Mouse (Mus musculus): ENCODE measurements around the gene C330021F23Rik. TPM values are rescaled to one million over a fixed set of nuclear protein-coding genes. Genes with fewer than 3 reads are reported as not detected.
"Not testable (repeated sequence)": the region's sequence is repeated elsewhere in the genome, so short reads cannot be mapped to it uniquely, and the experiment has no call there.

Gene C330021F23Rik
- total RNA-seq (2021) = 1 to 10 TPM; 1.1 to 2.2 TPM

DNA sequence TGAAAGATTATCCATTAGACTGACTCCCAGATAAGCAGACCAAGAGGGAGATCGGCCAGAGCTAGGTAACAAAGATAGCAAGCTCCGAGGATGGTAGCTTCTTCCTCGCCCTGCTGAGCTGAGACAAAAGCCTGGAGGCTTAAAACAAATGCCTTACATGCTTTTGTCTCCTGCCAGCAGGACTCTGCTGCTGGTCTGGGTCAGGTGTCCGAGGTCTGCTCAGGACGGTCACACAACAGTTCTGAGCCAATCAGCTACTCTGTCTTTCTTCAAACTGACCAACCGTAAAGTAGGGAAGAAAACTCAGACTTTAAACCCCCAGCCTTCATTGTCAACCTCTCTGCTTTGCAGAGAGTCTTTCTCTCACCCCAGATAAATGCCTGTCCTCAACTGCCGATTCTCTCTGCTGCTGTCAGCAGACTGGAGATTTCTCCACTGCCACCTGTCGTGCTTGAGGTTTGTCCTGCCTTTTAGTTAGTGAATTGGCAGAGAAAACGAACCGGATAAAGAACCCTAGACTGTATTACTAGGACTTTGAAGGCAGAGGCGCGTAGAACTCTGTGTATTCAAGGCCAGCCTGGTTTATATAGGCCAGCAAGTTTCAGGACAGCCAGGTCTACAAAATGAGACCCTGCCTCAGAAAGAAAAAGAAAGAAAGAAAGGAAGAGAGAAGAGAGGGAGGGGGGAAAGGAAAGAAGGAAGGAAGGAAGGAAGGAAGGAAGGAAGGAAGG is at the start of gene C330021F23Rik:
Gene C330021F23Rik (plus strand): TSS at position 350 of the 731 bp plus-strand sequence.
- DNase-seq = peak; percentile 9

- DNase-seq = no peak
These were observed 45.6 kb upstream of the C330021F23Rik start for GRCm38 (mm10) chr8:3522007-3522697.

DNA sequence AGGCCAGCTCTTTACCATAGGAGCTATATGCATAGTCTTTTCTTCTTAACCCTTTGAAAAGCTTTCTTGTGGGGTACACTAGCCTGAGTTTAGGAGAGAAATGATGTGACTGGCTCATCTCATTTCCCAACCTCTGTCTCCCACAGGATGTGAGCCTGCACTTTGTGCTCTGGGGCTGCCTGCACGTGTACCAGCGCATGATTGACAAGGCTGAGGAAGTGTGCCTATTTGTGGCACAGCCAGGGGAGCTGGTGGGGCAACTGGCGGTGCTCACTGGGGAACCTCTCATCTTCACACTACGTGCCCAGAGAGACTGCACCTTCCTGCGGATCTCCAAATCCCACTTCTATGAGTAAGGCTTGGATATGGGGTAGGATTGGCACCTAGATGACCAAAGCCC is 37.0 kb upstream of the C330021F23Rik start:
- DNase-seq = no peak

DNA sequence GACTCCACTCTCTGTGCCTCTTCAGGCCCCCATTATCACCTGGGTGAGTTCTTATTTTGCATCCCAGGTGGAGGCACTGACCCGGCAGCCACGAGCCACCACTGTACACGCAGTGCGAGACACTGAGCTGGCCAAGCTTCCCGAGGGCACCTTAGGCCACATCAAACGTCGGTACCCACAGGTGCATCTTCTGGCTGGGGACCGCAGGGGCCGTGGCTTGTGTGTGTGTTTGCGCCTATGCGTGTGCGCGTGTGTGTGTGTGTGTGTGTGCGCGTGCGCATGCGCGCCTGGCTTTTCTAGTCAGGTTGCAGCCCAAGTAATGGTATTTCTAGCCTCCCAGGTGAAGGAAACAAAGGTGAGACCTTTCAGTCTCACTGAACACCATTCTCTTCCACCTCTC is 35.9 kb upstream of the C330021F23Rik start:
- no peak for DNase-seq

DNA sequence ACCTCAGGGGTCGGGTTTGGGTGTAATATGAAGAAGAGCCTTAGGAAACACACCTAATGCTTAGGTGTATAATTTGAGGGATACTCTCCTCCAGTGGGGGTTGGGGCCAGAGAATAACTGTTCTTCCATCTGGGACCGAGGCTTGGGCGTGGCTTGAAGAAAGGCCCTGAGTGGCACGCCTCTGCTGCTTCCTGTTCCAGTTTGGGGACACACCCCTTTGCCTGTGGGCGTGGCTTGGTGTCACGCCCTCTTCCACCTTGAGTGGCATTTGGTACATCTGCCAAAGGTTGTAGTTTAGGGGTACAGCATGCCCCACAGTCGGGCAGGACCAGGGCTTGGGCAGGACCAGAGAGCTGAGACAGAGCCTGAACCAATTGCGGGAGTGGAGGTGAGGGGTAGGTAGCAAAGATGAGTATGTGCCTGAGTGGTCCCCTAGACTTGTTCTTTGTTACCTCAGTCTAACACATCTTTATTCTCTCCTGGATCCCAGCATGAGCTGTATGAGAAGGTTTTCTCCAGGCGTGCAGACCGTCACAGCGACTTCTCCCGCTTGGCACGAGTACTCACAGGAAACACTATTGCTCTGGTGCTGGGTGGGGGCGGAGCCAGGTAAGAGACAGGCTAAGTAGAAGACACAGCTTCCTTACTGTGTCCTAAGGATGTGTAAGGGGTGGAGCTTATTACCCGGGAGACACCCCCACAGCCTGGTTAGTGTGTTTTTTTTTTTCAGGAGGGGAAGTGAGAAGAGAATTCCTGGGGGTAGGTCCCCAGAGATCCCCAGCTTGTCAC is 31.5 kb upstream of the C330021F23Rik start:
- no peak for DNase-seq

GRCm38 (mm10) chr8:3536940-3537339 is 30.9 kb upstream of the C330021F23Rik start:
- DNase-seq = no peak

DNA sequence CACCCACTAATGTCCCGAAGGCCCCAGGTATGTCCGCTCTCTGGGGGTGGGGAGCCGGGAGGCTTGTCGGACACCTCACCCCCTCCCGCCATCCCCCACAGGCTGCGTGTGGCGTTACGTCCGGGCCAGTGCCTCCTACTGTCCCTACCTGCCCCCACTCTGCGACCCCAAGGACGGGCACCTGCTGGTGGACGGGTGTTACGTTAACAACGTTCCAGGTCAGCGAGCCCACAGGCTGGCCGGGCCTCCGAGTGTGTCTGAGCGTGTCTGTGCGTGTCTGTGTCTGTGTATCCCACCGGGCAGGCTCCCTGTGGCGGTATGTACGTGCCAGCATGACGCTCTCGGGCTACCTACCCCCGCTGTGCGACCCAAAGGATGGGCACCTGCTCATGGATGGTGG is 30.1 kb upstream of the C330021F23Rik start:
- DNase-seq = no peak

- no peak for DNase-seq
These were observed 28.6 kb upstream of the C330021F23Rik start for GRCm38 (mm10) chr8:3539146-3539545.

DNA sequence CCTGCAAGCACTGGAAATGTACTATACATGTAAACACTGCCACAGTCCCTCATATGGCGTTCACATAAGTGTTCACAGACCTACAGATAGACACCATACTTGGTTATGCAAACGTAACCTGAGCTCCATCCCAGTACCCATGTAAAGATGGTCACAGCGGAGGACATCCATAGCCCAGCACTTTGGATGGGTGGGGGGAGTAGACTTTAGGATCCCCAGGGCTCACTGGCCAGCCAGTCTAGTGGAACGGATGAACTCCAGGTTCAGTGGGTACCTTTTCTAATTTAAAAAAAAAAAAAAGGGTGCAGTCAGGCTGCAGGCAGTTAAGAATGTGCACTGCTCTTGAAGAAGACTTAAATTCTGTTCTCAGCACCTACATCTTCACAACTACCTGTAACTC is 27.7 kb upstream of the C330021F23Rik start:
- DNase-seq = no peak

- no peak for DNase-seq
These were observed 21.3 kb upstream of the C330021F23Rik start for GRCm38 (mm10) chr8:3546511-3546910.

- no peak for DNase-seq
These were observed 15.6 kb upstream of the C330021F23Rik start for GRCm38 (mm10) chr8:3552240-3552639.

- no peak for DNase-seq
These were observed 11.7 kb upstream of the C330021F23Rik start for GRCm38 (mm10) chr8:3556114-3556513.

- DNase-seq = no peak
These were observed 588 bp downstream of the C330021F23Rik start for GRCm38 (mm10) chr8:3568378-3568777.

DNA sequence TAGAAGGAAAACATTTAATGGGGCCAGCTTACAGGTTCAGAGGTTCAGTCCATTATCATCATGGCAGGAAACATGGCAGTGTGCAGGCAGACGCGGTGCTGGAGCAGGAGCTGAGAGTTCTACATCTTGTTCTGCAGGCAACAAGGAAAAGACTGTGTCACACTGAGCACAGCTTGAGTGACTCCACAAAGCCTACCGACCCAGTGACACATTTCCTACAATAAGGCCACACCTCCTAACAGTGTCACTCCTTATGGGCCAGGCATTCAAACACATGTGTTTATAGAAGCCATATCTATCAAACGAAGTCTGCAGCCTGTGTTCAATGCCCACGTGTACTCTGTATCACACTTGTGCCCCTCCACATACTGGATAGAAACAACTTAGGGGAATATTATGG is 2.0 kb downstream of the C330021F23Rik start:
- no peak for DNase-seq

- no peak for DNase-seq
These were observed 6.8 kb downstream of the C330021F23Rik start for GRCm38 (mm10) chr8:3574546-3574945.

- no peak for DNase-seq
These were observed 8.6 kb downstream of the C330021F23Rik start for GRCm38 (mm10) chr8:3576211-3576960.

DNA sequence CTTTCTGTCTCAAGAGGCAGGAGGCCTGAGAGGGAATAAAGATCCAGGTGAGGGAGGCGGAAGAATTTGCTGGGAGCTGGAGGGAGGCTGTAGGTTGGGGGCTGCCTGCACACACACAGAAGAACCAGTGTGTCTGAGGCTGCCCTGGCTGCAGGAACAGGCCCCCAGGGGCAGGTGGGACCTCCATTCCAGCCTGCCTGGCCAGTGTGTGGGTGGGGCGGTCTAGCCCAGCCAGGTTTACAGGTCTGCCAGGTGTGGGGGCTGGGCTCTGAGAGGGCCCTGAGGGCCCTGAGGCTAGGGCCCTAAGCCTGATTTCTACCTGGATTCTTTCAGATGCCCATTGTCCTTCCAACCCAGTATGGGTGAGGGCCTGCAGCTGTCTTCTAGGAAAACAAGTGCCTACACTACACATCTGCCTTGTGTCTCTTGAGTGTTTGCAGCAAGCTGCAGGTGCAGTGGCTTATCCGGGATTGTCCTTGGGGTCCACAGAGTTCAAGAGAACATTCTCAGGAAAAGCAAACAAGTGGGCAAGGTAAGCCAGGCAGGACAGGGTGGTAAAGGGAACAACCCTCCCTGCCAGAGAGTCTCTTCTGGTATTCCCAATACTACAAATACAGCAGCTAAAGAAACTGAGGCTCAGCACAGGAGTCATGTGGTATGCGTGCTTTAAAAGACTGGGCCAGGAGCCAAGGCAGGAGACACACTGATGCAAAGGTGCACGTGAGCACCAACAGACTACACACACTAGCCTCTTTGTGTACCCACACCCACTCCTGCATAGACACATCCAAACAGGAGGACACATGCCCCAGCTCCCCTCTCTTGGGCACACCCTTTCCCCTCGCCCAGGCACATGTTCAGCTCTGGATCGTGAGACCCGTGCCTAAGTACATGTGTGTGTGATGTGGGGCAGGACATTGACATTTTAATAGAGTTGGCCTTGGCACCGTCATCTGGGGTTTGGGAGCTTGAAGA is 11.9 kb downstream of the C330021F23Rik start:
- DNase-seq = no peak

- not testable (repeated sequence) for DNase-seq
These were observed 14.2 kb downstream of the C330021F23Rik start for GRCm38 (mm10) chr8:3581961-3582360.

- DNase-seq = no peak
These were observed 18.7 kb downstream of the C330021F23Rik start for GRCm38 (mm10) chr8:3586452-3586851.

DNA sequence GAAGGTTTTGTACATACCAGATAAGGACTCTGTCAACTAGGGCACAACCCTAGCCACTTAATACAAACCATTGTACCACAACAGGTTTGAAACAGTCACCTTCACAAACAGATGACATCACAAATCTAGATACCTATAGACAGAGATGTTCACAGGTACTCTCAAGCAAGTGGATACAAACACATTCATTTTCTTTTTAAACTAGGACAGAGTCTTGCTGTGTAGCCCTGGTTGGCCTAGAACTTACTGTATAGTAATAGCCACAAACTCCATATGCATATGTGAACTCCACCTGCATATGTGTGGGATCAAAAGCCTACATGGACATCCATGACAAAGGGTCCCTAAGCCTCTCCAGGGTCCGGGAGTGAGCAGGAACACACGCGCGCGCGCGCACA is 19.2 kb downstream of the C330021F23Rik start, which contains the start of gene Camsap3:
Gene Camsap3 (plus strand): TSS at position 301 of the 398 bp plus-strand sequence.
- DNase-seq = no peak
